Mouse (Mus musculus) thymus, postnatal 4 days (tissue): ENCODE data around the gene Pitpnm1.

Source experiments
- DNase-seq: peaks from one replicate; pipeline ENCODE4 v3.0.0; 2021

Pitpnm1 gene

GRCm38 (mm10) chr19:4156771-4157170 is 57.0 kb downstream of the Pitpnm1 start:
- DNase-seq: no peak

- DNase-seq: no peak
Observed at GRCm38 (mm10) chr19:4159049-4159448, 59.3 kb downstream of the Pitpnm1 start.

GRCm38 (mm10) chr19:4162646-4163542 is 63.1 kb downstream of the Pitpnm1 start, which contains the start of gene Rps6kb2:
TSS of gene Rps6kb2 (minus strand) at chr19:4163354.
- DNase-seq: peak; percentile 95

- no peak for DNase-seq
Observed at GRCm38 (mm10) chr19:4163543-4163887, 63.7 kb downstream of the Pitpnm1 start.
